Mouse (Mus musculus) gastrocnemius, adult 8-10 months (tissue): ENCODE measurements around the gene Grb14. TPM values are rescaled to one million over a fixed set of nuclear protein-coding genes. Genes with fewer than 3 reads are reported as not detected.
A peak's percentile ranks its signal among the peaks of the same experiment; 100 is the strongest.

Experiments used
- DNase-seq, 2 experiments: peaks; one replicate each; pipeline ENCODE4 v3.0.0; 2022; ENCODE audit warnings: low spot score in 2 of 2
- total RNA-seq, 4 experiments: library from RNA; stranded (reverse); gene quantifications; 2 replicates each; pipeline ENCODE4 v1.2.4; 2022

The Grb14 gene
- 10 to 100 TPM; 10.3 to 26.3 (median 20.2) TPM for total RNA-seq

DNA sequence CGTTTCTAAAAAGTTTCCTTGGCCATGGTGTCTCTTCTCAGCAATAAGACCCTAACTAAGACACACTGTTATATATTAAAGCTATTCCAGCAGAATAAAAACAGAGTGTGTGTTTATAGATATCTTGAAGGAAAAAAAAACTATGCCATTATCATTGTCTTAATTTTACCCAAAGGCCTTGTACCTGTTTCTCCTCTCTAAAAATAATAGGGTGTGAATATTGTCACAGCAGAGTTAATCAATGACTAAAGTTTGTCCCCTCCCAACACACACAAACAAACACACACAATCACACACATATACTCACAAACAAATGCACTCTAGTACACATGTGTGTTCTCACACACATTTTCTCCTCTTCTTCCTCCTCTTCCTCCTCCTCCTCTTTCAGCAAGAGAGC lies at the start of gene Grb14:
Grb14 (minus strand) TSS at position 101 of the 400 bp plus-strand sequence.
- DNase-seq = no peak

DNA sequence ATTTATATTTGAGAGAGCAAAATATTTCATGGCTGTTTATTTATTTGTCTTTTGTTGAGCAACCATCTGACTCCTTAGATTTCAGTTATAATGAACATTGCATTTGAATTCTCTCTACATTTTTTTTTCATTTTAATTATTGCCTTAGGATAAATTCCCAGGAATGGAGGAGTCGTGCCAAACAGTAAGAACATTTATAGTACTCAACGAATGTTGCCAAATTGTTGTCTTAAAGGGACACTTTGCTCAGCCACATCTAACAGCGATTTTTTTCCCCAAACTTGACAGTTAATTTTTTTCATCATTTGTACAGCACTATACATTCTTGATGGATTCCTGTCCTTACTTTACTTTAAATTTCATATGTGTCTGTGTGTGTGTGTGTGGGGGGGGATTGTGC lies 47.4 kb upstream of the Grb14 start:
- DNase-seq = no peak

- DNase-seq = no peak
Observed at GRCm38 (mm10) chr2:65053764-65054163, 29.0 kb upstream of the Grb14 start.

GRCm38 (mm10) chr2:65052191-65053012 lies 27.6 kb upstream of the Grb14 start:
- no peak for DNase-seq

GRCm38 (mm10) chr2:65050776-65051175 lies 26.0 kb upstream of the Grb14 start:
- no peak for DNase-seq

DNA sequence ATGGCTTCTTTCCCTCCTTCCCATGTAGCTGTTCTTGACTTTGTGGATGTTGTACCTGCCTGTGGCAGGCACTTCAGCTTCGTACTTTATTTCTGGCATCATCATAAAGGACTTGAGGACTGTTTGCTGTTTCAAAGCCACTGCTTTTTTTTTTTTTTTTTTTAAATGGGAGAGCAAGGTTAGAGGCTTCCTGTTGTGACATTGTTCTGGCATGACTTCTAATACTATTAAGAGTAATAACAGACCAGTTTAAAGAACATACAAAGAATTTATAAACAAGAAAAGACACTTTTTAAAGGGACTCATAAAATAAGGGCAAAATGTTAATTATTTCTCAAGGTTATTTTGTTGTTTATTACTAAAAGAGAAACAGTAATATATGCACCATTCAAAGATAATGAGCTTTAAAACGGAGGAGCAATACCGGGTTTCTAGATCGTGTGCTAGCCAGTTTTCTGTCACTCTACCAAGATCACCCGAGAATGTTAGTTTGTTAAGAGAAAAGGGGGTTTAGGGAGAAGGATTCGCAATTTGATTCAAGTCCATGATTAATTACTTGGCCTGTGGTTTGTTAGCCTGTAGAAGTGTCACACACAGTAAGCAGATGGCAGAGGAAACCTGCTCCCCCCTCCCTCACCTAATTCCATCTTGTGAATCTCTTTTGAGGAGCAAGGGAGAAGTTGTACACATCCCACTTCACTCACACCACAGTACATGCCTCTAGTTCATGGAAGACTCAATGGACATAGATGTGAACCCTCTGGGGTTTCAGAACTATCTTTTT lies 23.6 kb upstream of the Grb14 start:
- no peak for DNase-seq

GRCm38 (mm10) chr2:65038164-65038563 lies 13.4 kb upstream of the Grb14 start:
- no peak for DNase-seq

DNA sequence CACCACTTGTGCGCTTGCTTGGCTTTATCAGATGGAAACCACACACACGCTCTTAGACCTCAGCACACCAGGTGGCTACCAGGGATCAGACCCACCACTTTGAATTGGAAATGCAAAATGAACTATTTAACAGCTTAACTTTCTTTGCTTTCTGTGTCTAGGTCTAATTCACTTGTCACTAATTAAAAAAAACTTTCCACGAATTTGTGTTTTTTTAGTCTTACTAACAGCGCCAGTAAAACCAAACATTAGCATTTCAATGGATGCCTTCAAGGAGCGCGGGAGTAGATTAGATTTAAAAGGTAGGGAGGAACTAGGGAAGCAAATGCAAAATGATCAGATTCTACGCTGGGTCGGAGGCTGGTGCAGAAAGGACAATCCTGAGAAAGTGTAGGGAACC lies 12.8 kb upstream of the Grb14 start:
- DNase-seq = no peak

GRCm38 (mm10) chr2:65022363-65023240 lies 2.2 kb downstream of the Grb14 start:
- peak; percentile 6 to 40 for DNase-seq

GRCm38 (mm10) chr2:65021691-65022362 lies 3.0 kb downstream of the Grb14 start:
- no peak for DNase-seq

DNA sequence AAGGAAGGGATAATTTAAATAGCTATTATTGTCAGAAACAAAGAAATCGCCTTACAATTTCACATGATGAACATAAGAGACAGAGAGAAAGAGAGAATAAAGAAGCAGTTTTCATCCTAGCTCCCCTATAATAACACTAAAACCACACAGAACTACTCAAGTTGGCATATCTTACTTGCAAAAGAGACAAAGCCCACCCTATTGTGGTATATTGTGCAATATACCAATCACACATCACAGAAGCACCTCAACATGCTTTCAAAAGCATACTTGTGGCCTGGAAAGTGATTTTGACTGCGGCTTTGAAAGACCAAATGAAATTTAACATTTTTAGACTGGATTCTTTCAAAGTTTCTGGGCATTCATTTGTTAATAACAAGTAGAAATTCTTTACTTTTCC lies 7.4 kb downstream of the Grb14 start:
- DNase-seq = no peak

GRCm38 (mm10) chr2:65014552-65014951 lies 10.2 kb downstream of the Grb14 start:
- DNase-seq = no peak

GRCm38 (mm10) chr2:65010105-65010504 lies 14.7 kb downstream of the Grb14 start:
- no peak for DNase-seq

- DNase-seq = no peak
Observed at GRCm38 (mm10) chr2:65007396-65007795, 17.4 kb downstream of the Grb14 start.

DNA sequence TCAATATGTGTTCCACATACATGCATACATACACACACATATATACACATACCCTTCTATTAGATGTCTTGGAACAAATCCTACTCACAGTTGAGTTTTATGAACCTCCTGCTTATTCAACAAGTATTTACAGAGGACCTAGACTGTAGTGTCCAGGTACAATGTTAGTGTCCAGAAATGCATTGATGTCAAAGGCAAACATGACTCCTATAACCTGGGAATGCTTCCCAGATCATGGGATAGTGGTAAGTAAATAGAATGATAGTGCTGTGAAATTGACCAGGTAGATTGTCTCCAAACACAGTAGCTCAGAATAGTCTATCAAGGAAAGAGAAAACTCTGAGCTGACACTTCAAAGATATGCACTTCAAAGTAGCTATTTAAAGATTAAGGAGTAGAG lies 19.7 kb downstream of the Grb14 start:
- DNase-seq = no peak

DNA sequence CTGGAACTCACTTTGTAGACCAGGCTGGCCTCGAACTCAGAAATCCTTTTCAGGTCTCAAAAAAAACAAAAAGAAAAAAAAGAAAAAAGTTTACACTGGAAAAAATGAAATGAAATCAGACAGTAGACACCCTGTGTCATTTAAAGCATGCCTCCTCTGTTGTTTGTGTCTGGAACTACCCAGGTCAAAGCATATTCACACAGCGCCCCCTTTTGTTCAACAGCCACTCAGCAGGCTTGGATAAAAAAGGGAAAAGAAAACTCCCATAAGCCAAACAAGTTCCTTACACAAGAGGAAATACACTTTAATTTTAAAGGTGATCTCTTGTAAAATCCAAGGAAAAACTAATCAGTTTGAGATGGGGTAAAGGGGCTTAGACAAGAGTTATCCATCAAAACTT lies 21.4 kb downstream of the Grb14 start:
- DNase-seq = no peak

- no peak for DNase-seq
Observed at GRCm38 (mm10) chr2:65002631-65003030, 22.2 kb downstream of the Grb14 start.

GRCm38 (mm10) chr2:64995048-64995447 lies 29.7 kb downstream of the Grb14 start:
- DNase-seq = no peak

GRCm38 (mm10) chr2:64989426-64990187 lies 35.2 kb downstream of the Grb14 start:
- no peak for DNase-seq

DNA sequence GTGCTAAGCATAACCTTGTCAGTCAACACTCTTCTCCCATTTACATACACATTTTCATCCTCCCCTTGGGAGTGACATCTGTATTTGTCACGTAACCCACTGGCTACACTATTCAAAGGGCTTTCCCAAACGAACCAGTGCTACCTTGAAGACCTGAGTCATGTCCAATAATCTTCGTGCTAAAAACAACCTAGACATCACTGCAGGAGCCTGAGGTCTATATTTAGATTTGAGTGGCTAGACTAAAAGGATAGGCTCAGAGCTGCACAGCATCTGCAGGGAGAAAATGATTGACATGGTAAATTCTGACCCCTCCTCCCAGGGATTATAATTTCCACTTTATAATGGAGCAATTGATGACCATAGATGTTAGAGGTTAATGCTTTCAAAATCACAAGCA lies 37.0 kb downstream of the Grb14 start:
- no peak for DNase-seq
